Mouse (Mus musculus) C3H10T1/2 (cell line): ENCODE results near the gene Cyp2c50. TPM values are rescaled to one million over a fixed set of nuclear protein-coding genes. Genes with fewer than 3 reads are reported as not detected.

Experiments used
- polyA plus RNA-seq, 2 experiments: library from polyadenylated mRNA; unstranded; fragments of >200 nt; fragmentation: generic; extraction: Trizol; gene quantifications; one replicate each; pipeline ENCODE4 v1.2.1; 2012; ENCODE audit warnings: missing spikeins in 2 of 2

The Cyp2c50 gene
- polyA plus RNA-seq: not detected

DNA sequence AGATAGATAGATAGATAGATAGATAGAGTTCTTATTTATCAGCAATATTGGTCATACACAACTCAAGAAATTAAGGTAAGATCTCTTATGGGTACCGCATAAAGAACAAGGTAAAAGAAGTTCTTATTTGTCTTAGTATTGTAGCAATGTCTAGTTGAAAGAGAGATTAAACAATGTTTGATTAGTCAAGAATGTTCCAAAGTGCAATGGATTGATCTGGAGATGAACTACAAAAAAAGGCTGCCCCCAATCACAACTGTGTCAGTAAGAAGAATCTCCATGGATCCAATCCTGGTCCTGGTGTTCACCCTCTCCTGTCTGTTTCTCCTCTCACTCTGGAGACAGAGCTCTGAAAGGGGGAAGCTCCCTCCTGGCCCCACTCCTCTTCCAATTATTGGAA, at the start of gene Cyp2c50:
Gene Cyp2c50 (plus strand): TSS at position 268 of the 400 bp plus-strand sequence.

DNA sequence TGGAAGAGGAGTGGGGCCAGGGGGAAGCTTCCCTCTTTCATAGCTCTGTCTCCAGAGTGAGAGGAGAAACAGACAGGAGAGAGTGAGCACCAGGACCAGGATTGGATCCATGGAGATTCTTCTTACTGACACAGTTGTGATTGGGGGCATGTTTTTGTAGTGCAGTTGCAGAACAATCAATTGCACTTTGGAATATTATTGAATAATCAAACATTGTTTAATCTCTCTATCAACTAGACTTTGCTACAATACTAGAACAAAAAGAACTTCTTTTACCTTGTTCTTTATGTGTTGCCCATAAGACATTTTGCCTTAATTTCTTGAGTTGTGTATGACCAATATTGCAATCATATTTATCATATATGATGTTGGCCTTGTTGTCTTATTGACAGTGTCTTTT, 15.8 kb upstream of the Cyp2c50 start, which contains the start of gene Cyp2c54:
Gene Cyp2c54 (minus strand): TSS at position 127 of the 400 bp plus-strand sequence.

Other genes with a start within 250 kb of the Cyp2c50 start
- not detected for gene Cyp2c69, start 202.9 kb upstream of the Cyp2c50 start, polyA plus RNA-seq
- not detected for gene Cyp2c37, start 97.3 kb upstream of the Cyp2c50 start, polyA plus RNA-seq
- gene Cyp2c54, start 15.9 kb upstream of the Cyp2c50 start, polyA plus RNA-seq: not detected
- not detected for gene Cyp2c70, start 97.6 kb downstream of the Cyp2c50 start, polyA plus RNA-seq
- gene Pdlim1, start 182.2 kb downstream of the Cyp2c50 start, polyA plus RNA-seq: 10 to 100 TPM in 1 of 2 experiments, 1 to 10 TPM in 1; 1.4 to 10.1 TPM